Mouse (Mus musculus) forebrain, embryonic 13.5 days (tissue): Measurements from ENCODE around the gene Kcnj6. TPM values are rescaled to one million over a fixed set of nuclear protein-coding genes. Genes with fewer than 3 reads are reported as not detected.

Experiments used
- ATAC-seq: fragments of 200-750 bp; cut with Nextera tagmentation; 2 replicates; pipeline ENCODE4 v1.8.0; 2017
- H3K27ac ChIP-seq: fragments of 300-500 bp; sonication (generic); 2 replicates; pipeline ENCODE4 v1.5.1; 2015; ENCODE audit warnings: inconsistent platforms, mild to moderate bottlenecking, moderate library complexity
- H3K27me3 ChIP-seq: fragments of 300-500 bp; sonication (generic); 2 replicates; pipeline ENCODE4 v1.6.1; 2015; ENCODE audit warnings: mild to moderate bottlenecking, inconsistent platforms
- H3K36me3 ChIP-seq: fragments of 300-500 bp; sonication (generic); 2 replicates; pipeline ENCODE4 v1.6.1; 2015; ENCODE audit warnings: mild to moderate bottlenecking, inconsistent platforms; ENCODE audit not compliant: poor library complexity, severe bottlenecking
- H3K4me1 ChIP-seq: fragments of 300-500 bp; sonication (generic); 2 replicates; pipeline ENCODE4 v1.6.1; 2015; ENCODE audit warnings: inconsistent platforms
- H3K4me2 ChIP-seq: fragments of 300-500 bp; sonication (generic); 2 replicates; pipeline ENCODE4 v1.6.1; 2015; ENCODE audit warnings: inconsistent platforms, mild to moderate bottlenecking, moderate library complexity
- H3K4me3 ChIP-seq: fragments of 300-500 bp; sonication (generic); 2 replicates; pipeline ENCODE4 v1.5.1; 2015; ENCODE audit warnings: mild to moderate bottlenecking, inconsistent platforms
- H3K9ac ChIP-seq: fragments of 300-500 bp; sonication (generic); 2 replicates; pipeline ENCODE4 v1.6.1; 2015; ENCODE audit warnings: mild to moderate bottlenecking, inconsistent platforms
- H3K9me3 ChIP-seq: fragments of 300-500 bp; sonication (generic); replicated peaks from 2 replicates; pipeline ENCODE4 v1.6.1; 2016; ENCODE audit warnings: inconsistent platforms
- WGBS: fragments of 180-500 bp; shearing (Covaris S2); methylation state at CpG from one replicate; pipeline ENCODE4 v1.1.7; 2015; 5-methylcytosine and 5-hydroxymethylcytosine counted together
- polyA plus RNA-seq: library from polyadenylated mRNA; unstranded; fragments of >200 nt; fragmentation: Nextera tagmentation; extraction: Ambion mirVana; gene quantifications from 2 replicates; pipeline ENCODE4 v1.2.1, GENCODE M21; 2015

The Kcnj6 gene
- polyA plus RNA-seq, 1 experiment from 2014 or later = 0.75 TPM

DNA sequence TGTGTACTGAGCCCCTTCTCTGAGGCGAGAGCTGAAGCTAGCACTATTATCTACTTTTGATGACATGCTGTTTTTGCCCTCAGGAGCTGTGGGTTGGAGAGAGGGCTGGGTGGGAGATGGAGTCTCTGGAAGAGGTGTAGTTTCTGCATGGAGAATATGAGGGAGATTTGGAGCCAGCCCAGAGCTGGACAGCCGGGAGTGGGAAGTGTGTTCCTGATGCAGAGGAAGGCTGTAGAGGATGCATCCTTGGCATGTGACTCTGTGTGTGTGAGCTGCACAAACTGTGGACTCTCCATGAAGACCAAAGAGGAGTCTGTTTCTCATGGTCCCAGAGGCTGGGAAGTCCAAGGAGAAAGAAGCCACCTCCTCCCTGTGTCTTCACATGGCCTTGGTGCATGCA, 17.1 kb downstream of the Kcnj6 start:
- no peak overlapping the region for H3K9ac ChIP-seq
- no peak overlapping the region for H3K4me2 ChIP-seq
- 94% methylated on average over 2 of the region's 2 CpGs for WGBS
- H3K9me3 ChIP-seq = no peaks in the 10 kb centered on the region
- H3K27ac ChIP-seq = no peak overlapping the region
- ATAC-seq = no peak
- no peaks in the 10 kb centered on the region for H3K27me3 ChIP-seq
- H3K4me3 ChIP-seq = no peak overlapping the region
- no peaks in the 10 kb centered on the region for H3K36me3 ChIP-seq
- peaks cover 5% of the 10 kb centered on the region; the same call in 1 of the 2 replicates for H3K4me1 ChIP-seq

DNA sequence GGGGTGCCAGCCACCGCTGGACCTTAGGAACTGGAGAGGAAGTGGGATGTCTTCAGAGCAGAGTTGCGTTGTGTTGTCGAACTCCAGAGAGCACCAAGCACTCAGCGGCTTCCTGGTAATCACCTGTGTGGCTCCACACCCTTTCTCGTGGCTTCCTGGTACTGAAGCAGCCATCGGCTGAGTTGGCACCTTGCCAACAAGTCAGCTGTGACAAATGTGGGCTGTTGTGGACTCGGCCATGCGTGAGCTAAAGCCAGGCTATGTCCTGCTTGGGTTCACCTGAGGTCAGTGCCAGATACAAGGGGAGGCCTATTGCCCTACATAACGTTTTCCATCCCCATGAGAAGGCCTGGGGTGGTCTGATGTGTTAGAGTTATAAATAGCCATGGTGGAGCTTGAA, 18.0 kb downstream of the Kcnj6 start:
- H3K27ac ChIP-seq = no peak overlapping the region
- no peak overlapping the region for H3K4me2 ChIP-seq
- no peak overlapping the region for H3K4me3 ChIP-seq
- H3K9ac ChIP-seq = no peak overlapping the region
- H3K27me3 ChIP-seq = no peaks in the 10 kb centered on the region
- no peaks in the 10 kb centered on the region for H3K36me3 ChIP-seq
- ATAC-seq = no peak
- peaks cover 5% of the 10 kb centered on the region; the same call in 1 of the 2 replicates for H3K4me1 ChIP-seq
- 67% methylated on average over 9 of the region's 9 CpGs for WGBS
- no peaks in the 10 kb centered on the region for H3K9me3 ChIP-seq

DNA sequence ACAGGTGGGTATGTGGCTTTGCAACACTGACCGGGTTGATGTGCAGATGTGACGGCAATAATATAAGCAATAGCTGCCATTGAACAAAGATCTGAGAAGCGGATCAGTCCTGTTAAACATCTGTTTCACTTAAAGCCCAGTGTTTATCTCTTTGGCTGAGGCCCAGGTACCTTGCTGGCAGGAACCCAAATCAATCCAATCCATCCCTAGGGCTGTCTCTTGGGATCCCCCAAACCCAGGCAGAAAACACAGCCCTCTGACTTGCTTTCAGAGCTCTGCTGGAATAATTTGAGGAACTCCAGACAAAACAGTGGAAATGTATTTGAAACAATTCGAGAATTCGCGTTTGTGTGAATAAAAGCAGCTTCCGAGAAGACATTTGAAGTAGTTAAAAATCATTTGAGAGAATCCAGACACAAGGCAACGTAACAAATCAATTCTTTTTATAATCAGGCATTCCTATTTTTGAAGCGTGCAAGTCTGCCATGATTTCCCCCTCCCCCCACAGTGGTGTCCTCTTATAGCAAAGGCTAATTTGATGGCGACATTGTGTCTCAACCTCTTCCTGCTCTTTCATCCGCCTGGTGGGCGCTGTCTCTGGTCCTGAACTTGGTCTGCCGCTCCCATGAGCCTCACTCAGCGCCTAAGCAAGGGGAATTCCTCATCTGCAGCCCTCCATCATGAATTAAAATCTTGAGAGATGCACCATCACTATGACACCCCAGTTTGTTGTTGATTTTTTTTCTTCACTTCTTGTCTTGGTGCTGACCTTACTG, 25.2 kb downstream of the Kcnj6 start:
- H3K36me3 ChIP-seq = no peaks in the 10 kb centered on the region
- no peak overlapping the region for H3K9ac ChIP-seq
- no peak overlapping the region for H3K4me3 ChIP-seq
- no peaks in the 10 kb centered on the region for H3K9me3 ChIP-seq
- H3K4me1 ChIP-seq = peaks cover 5% of the 10 kb centered on the region; the same call in 1 of the 2 replicates
- no peak for ATAC-seq
- H3K27me3 ChIP-seq = no peaks in the 10 kb centered on the region
- H3K27ac ChIP-seq = no peak overlapping the region
- WGBS = 46% methylated on average over 14 of the region's 14 CpGs
- H3K4me2 ChIP-seq = no peak overlapping the region

DNA sequence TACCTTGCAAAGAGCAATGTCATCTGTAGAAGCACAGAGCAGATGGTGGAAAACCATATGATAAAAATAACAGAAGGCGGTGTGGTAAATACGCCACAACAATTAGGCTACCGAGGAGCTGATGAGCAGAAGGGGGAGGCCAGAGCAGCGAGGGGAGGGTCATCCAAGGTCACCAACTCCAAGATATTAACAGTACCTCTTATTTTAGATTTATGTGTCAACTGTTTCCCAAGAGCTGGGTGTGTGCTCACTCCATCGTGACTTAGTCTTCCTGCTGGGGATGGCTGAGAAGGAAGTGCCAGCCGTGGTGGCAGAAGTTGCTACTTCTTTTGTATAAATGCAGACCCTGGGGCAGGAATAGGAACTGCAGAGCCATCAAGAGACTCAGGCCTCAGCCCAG, 28.6 kb downstream of the Kcnj6 start:
- ATAC-seq = no peak
- Histone ChIP-seq H3K27ac (no peak overlapping the region), H3K36me3 (no peaks in the 10 kb centered on the region), H3K27me3 (no peaks in the 10 kb centered on the region), H3K4me1 (peaks cover 5% of the 10 kb centered on the region; the same call in 1 of the 2 replicates), H3K4me3 (no peak overlapping the region), H3K9me3 (no peaks in the 10 kb centered on the region), H3K4me2 (no peak overlapping the region), H3K9ac (no peak overlapping the region)
- WGBS = 67% methylated on average over 6 of the region's 6 CpGs

DNA sequence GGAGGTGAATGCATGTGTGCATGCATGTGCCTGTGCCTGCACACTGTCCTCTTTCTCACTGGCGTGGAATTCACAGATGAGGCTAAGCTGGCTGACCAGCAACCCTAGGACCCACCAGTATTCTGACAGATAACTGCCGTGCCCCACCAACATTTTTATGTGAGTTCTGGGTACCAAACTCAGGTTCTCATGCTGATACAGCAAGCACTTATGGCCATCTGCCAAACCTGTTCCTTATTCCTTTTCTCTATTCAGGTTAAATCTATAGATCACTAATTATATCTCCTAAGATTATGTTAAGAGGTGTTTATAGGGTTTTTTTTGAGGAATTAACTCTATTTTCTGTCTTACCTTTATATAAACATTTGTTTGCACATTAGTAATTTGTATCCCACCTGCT, 29.0 kb downstream of the Kcnj6 start:
- Histone ChIP-seq H3K4me3 (no peak overlapping the region), H3K27me3 (no peaks in the 10 kb centered on the region), H3K9me3 (no peaks in the 10 kb centered on the region), H3K9ac (no peak overlapping the region), H3K27ac (no peak overlapping the region), H3K4me1 (peaks cover 5% of the 10 kb centered on the region; the same call in 1 of the 2 replicates), H3K4me2 (no peak overlapping the region), H3K36me3 (no peaks in the 10 kb centered on the region)
- WGBS = 77% methylated on average over 2 of the region's 2 CpGs
- no peak for ATAC-seq

DNA sequence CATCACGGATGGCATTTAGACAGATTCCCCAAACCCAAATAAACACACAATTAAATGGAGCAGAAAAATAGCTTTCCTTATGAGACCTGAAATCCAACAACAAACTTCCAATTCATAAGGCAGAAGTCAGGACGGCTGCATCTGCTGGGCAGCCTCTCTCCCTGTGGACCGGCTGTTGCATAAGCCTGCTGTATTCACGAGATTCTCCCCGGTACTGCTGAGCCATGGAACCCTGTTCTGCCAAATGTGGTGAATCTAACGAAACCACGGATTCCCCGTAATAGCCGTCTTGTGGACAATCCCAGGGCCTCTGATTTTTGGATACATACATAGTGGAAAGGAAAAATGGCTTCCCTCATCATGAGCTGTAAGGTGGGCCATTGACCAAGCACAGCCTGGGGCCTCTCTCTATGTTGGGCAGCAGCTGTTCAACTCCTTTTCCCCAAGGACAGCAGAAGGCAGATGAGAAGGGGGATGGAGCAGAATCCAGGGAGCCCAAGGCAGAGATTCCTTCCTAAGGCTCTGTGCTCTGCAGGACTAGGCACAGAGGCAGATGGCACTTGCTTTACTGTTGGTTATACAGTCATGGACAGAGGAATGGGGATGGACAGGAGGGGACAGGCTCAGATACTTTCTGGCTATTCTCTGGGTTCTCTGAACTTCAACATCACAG, 40.2 kb downstream of the Kcnj6 start:
- Histone ChIP-seq H3K36me3 (no peaks in the 10 kb centered on the region), H3K9ac (no peak overlapping the region), H3K4me1 (no peaks in the 10 kb centered on the region), H3K27ac (no peak overlapping the region), H3K9me3 (no peaks in the 10 kb centered on the region), H3K27me3 (no peaks in the 10 kb centered on the region), H3K4me3 (no peak overlapping the region), H3K4me2 (no peak overlapping the region)
- no peak for ATAC-seq
- WGBS = 88% methylated on average over 9 of the region's 9 CpGs

DNA sequence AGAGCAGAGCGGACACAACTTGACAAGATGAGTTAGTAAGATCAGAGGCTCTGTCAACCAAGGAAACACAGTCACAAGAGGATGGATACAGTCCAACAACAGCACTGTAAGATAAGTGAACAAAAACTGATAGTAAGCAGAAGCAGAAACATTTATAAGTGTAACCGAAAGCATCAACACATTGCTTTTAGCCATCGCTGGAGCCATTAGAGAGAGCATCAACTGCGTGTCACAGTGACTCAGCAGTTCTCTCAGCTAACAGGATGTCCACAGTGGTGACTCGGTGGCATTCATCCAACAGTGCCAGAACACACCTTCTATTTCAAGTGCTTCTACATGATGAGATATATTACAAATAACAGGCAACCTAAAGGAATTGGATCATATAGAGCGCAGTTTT, 41.1 kb downstream of the Kcnj6 start:
- no peak for ATAC-seq
- Histone ChIP-seq H3K4me3 (no peak overlapping the region), H3K27me3 (no peaks in the 10 kb centered on the region), H3K27ac (no peak overlapping the region), H3K9ac (no peak overlapping the region), H3K4me2 (no peak overlapping the region), H3K36me3 (no peaks in the 10 kb centered on the region), H3K4me1 (no peaks in the 10 kb centered on the region), H3K9me3 (no peaks in the 10 kb centered on the region)
- 89% methylated on average over 6 of the region's 6 CpGs for WGBS

DNA sequence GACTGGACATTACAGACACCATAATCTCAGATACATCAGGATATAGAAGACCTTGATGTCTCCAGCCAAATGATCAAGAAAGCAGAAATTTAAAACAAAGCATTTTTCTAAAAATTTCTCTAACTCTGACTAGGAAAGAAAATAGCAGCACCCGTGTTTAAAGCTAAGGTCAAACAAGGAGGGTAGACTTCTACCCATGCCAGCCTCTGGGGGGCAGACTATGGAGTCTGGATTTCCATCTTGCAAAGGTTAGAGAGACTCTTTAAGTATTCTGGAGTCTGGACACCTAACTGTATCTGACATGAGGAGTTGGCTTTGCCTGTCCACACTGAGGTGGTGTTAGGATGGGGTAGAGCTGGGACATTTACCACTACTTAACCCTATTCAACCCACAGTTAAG, 44.2 kb downstream of the Kcnj6 start:
- no peak overlapping the region for H3K4me3 ChIP-seq
- no peak overlapping the region for H3K27ac ChIP-seq
- no peak overlapping the region for H3K4me2 ChIP-seq
- 77% methylated on average over 1 of the region's 1 CpGs for WGBS
- H3K36me3 ChIP-seq = no peaks in the 10 kb centered on the region
- ATAC-seq = no peak
- no peaks in the 10 kb centered on the region for H3K27me3 ChIP-seq
- H3K4me1 ChIP-seq = no peaks in the 10 kb centered on the region
- H3K9me3 ChIP-seq = no peaks in the 10 kb centered on the region
- no peak overlapping the region for H3K9ac ChIP-seq

DNA sequence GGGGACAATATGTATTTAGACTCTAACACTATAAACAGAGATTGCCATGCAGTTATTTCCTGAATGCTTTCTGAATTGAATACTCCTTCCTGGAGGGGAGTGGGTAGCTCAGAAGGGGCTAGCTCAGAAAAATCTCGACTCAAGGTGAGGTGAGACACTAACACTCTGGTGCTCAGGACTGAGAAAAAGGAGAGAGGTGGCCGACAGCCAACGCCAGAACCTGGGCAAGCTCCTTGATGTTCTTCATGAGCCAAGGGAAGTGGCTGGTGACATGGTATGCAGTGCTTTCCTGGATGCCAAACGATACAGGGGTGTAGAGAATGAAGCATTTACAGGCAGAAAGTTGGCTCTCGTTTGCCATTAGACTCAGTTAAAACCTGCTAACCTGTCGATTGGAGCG, 48.3 kb downstream of the Kcnj6 start:
- H3K27me3 ChIP-seq = no peaks in the 10 kb centered on the region
- H3K4me2 ChIP-seq = no peak overlapping the region
- no peaks in the 10 kb centered on the region for H3K9me3 ChIP-seq
- no peak overlapping the region for H3K9ac ChIP-seq
- ATAC-seq = no peak
- H3K4me1 ChIP-seq = no peaks in the 10 kb centered on the region
- no peak overlapping the region for H3K27ac ChIP-seq
- 87% methylated on average over 7 of the region's 7 CpGs for WGBS
- no peaks in the 10 kb centered on the region for H3K36me3 ChIP-seq
- H3K4me3 ChIP-seq = no peak overlapping the region

DNA sequence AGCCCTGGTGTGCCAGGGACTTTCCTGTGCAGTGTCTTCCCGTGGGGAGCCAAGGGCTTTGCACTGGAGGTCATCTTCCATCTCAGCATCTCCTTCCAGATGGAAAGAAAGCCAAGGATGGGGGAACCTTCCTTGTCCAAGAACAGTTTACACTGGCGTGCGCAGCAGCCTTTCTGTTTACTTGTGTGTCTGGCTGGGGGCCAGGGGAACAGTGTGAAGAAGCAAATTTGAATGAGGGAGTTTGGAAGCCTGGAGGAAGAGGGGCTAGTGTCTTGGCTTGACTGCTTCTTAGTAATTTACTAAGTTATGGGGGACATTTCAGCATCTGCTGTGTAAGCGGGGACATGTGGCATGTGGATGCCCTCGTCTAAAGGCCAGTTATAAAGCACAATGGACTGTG, 50.7 kb downstream of the Kcnj6 start:
- H3K4me2 ChIP-seq = no peak overlapping the region
- no peaks in the 10 kb centered on the region for H3K27me3 ChIP-seq
- no peaks in the 10 kb centered on the region for H3K4me1 ChIP-seq
- no peak overlapping the region for H3K4me3 ChIP-seq
- no peak overlapping the region for H3K9ac ChIP-seq
- no peaks in the 10 kb centered on the region for H3K36me3 ChIP-seq
- no peak overlapping the region for H3K27ac ChIP-seq
- 75% methylated on average over 5 of the region's 5 CpGs for WGBS
- no peak for ATAC-seq
- H3K9me3 ChIP-seq = no peaks in the 10 kb centered on the region

- H3K36me3 ChIP-seq = no peaks in the 10 kb centered on the region
- H3K4me2 ChIP-seq = no peak overlapping the region
- no peak overlapping the region for H3K4me3 ChIP-seq
- no peak overlapping the region for H3K9ac ChIP-seq
- H3K9me3 ChIP-seq = no peaks in the 10 kb centered on the region
- H3K27me3 ChIP-seq = no peaks in the 10 kb centered on the region
- peaks cover 20% of the 10 kb centered on the region for H3K4me1 ChIP-seq
- 84% methylated on average over 8 of the region's 8 CpGs for WGBS
- no peak overlapping the region for H3K27ac ChIP-seq
- no peak for ATAC-seq
Observed at GRCm38 (mm10) chr16:94932702-94933101, 64.8 kb downstream of the Kcnj6 start.

DNA sequence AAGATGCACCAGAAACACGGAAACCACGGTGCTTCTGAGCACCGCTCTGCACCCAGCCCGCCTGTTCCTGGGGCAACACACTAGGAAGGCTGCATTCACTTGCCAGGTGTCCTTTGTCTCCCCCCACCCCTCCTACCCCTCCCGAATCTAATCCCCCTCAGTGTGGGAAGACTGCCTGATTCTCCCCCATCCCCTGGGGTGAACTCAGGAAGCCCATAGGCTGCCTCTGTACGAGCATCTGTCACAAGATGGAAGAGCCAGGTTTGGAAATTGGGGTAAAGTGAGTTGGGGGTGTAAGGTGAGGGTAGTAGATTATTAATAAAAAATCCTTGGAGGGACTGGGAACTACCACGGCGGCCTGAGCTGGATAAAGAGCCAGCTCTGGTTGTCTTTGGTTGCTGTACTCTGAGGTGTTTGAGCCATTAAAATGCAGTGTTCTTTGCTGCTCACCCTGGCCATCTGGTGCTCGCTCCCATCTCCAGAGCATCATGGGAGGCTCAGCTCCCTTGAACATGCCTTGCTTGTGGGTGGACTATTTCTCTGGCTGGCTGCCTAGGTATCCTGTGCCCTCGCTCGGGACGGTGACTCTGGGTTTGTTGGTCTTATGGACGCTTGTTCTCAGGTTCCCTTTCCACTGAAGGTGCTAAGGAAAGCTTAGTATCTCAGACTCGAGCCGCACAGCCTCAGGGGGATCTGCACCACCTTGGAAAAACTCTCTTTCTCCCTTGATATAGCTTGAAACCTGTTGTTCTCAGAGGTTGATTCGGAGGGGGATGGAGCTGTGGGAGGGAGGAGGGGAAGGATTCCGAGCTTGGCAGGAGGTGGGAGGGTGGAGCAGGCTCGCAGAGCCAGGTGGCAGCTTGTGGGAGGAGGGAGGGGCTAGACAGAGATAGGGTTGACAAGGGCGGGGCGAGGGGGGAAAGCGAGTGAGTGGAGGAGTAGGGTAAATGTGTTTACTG, 65.9 kb downstream of the Kcnj6 start:
- Histone ChIP-seq H3K27ac (peak overlapping the region; percentile 74), H3K4me3 (no peak overlapping the region)
- ATAC-seq = peak; percentile 93

More for the DNA sequence above, 65.9 kb downstream of the Kcnj6 start:
- no peaks in the 10 kb centered on the region for H3K9me3 ChIP-seq
- no peaks in the 10 kb centered on the region for H3K27me3 ChIP-seq
- 8% methylated on average over 21 of the region's 21 CpGs for WGBS
- H3K4me2 ChIP-seq = peak overlapping the region; percentile 44
- H3K9ac ChIP-seq = 0 out of 2 replicates have a peak overlapping the region, but pooled peaks have one; percentile 32
- no peaks in the 10 kb centered on the region for H3K36me3 ChIP-seq
- peaks cover 20% of the 10 kb centered on the region for H3K4me1 ChIP-seq
